Mouse (Mus musculus) heart, adult 2 months (tissue): ENCODE measurements around the gene Tbc1d10c. TPM values are rescaled to one million over a fixed set of nuclear protein-coding genes. Genes with fewer than 3 reads are reported as not detected.

Experiments used
- DNase-seq, 2 experiments: peaks; one replicate each; pipeline ENCODE4 v3.0.0; 2021
- H3K27ac ChIP-seq: fragments of 200-600 bp; 2 replicates; pipeline ENCODE4 v1.8.1; 2022
- H3K27me3 ChIP-seq: fragments of 200-500 bp; 2 replicates; pipeline ENCODE4 v1.6.1; 2012; ENCODE audit warnings: mild to moderate bottlenecking, low read length, inconsistent platforms, mixed read lengths; ENCODE audit not compliant: control insufficient read depth, insufficient read depth
- H3K36me3 ChIP-seq: fragments of 200-500 bp; 2 replicates; pipeline ENCODE4 v1.6.1; 2012; ENCODE audit warnings: low read length, inconsistent platforms; ENCODE audit not compliant: control insufficient read depth, insufficient read depth
- H3K4me1 ChIP-seq: fragments of 200-500 bp; 2 replicates; pipeline ENCODE4 v1.6.1; 2011; ENCODE audit warnings: low read length; ENCODE audit not compliant: control insufficient read depth, insufficient read depth
- H3K4me3 ChIP-seq: fragments of 200-600 bp; 2 replicates; pipeline ENCODE4 v1.8.1; 2022
- H3K79me2 ChIP-seq: fragments of 200-500 bp; replicated peaks from 2 replicates; pipeline ENCODE4 v1.6.1; 2012; ENCODE audit warnings: mild to moderate bottlenecking, inconsistent platforms, low read length, moderate library complexity, mixed read lengths; ENCODE audit not compliant: control insufficient read depth, insufficient read depth
- H3K9ac ChIP-seq: fragments of 200-500 bp; 2 replicates; pipeline ENCODE4 v1.6.1; 2012; ENCODE audit warnings: low read depth, mild to moderate bottlenecking, control low read depth, inconsistent platforms, low read length, mixed read lengths
- CTCF ChIP-seq: fragments of 200-600 bp; IDR thresholded peaks from 2 replicates; pipeline ENCODE4 v1.8.1; 2022; ENCODE audit warnings: antibody characterized with exemption, mild to moderate bottlenecking, moderate library complexity
- EP300 ChIP-seq: fragments of 200-500 bp; IDR thresholded peaks from 2 replicates; pipeline ENCODE4 v1.6.1; 2011; ENCODE audit warnings: low read depth, low read length, control low read depth; ENCODE audit not compliant: insufficient read depth
- POLR2A ChIP-seq: fragments of 200-500 bp; IDR thresholded peaks from 2 replicates; pipeline ENCODE4 v1.6.1; 2011; ENCODE audit warnings: mild to moderate bottlenecking, low read depth, low read length, control low read depth; ENCODE audit not compliant: insufficient read depth
- WGBS: fragments of 180-500 bp; shearing (Covaris S2); methylation state at CpG from one replicate; pipeline ENCODE4 v1.1.7; 2018; 5-methylcytosine and 5-hydroxymethylcytosine counted together
- intact Hi-C: fragments of 180-260 bp; cut with DNase I; formaldehyde crosslinking; loops from one replicate; pipeline ENCODE4 v1.15.1; 2025
- polyA plus RNA-seq: library from polyadenylated mRNA; depleted of rRNA; stranded (reverse); fragments of >200 nt; gene quantifications from 2 replicates; pipeline ENCODE4 v1.2.3, GENCODE M21; 2012
- total RNA-seq, 2 experiments: library from RNA; stranded (reverse); gene quantifications; 2 replicates each; pipeline ENCODE4 v1.2.3; 2021

Gene Tbc1d10c
- total and polyA plus RNA-seq, 3 experiments: 12.4 to 14.4 (median 13.7) TPM

DNA sequence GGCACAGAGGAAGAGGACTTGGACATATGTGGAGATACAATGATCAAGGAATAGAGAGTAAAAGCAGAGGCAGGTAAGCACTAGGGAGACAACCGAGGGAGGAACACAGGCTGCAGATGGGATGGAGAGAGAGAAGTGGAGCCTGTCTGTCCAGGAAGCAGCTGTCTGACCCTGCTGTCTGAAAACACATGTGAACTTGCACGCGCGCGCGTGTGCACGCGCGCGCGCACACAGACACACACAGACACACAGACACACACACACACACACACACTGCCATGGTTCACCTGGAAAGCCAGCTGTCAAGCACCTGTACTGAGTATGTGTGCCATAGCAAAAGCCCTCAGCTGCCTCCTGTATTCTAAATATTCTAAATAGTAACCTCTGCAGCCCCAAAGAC, 27.2 kb upstream of the Tbc1d10c start:
- no peak overlapping the region for H3K27ac ChIP-seq
- no peak for DNase-seq

DNA sequence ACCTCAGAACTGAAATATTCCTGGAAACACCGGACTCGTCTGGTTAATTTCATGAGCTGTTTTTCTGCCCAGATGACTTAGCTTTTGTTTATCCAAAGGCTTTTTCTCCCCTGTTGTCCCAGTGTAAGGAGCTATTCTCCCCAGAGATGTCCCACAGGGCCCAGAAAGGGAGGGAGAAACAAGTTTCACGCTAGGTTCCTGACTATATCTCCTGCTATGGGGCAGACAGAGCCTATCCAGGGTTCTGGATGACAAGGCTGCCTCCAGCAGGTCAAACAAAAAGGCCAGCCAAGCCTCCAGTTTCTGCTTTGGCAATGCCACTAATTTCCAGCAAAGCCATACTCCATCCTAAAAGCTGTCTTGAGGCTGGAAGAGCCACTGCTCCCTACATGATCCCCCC, 26.8 kb upstream of the Tbc1d10c start:
- Histone ChIP-seq H3K27me3 (no peaks in the 10 kb centered on the region), H3K4me3 (no peak overlapping the region), H3K36me3 (no peaks in the 10 kb centered on the region), H3K27ac (no peak overlapping the region), H3K9ac (no peak overlapping the region), H3K79me2 (no peaks in the 10 kb centered on the region), H3K4me1 (peaks cover 13% of the 10 kb centered on the region)
- no peak for DNase-seq
- intact Hi-C loops: no loop called here
- WGBS: 56% methylated on average over 3 of the region's 3 CpGs
- TF ChIP-seq EP300: no peak
- no peak for TF ChIP-seq CTCF
- no peak for TF ChIP-seq POLR2A

More for the DNA sequence above, 27.2 kb upstream of the Tbc1d10c start:
- no peaks in the 10 kb centered on the region for H3K36me3 ChIP-seq
- WGBS: 90% methylated on average over 11 of the region's 11 CpGs
- no peak overlapping the region for H3K4me3 ChIP-seq
- H3K9ac ChIP-seq: no peak overlapping the region
- intact Hi-C loops: no loop called here
- H3K4me1 ChIP-seq: peaks cover 13% of the 10 kb centered on the region
- no peaks in the 10 kb centered on the region for H3K79me2 ChIP-seq
- H3K27me3 ChIP-seq: no peaks in the 10 kb centered on the region
- TF ChIP-seq CTCF: no peak
- no peak for TF ChIP-seq EP300
- TF ChIP-seq POLR2A: no peak

DNA sequence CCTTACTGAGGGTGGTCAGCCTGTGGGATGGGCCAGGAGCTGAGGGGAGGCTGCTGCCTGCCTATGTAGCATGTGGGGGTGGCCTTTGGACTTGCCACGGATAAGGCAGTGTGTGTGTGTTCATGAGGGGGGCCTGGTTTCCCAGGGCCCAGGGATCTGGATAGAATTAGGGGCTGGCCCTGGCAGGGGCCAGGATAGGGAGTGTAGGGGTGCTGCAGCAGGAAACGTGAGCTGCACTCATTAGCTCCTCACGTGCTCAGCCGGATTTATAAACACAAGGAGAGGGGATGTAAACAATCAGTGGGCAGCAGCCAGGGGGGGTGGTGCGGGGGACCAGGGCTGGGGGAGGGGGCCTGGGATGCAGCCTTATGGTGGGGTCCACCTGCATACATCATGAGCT, 26.1 kb upstream of the Tbc1d10c start:
- no peaks in the 10 kb centered on the region for H3K36me3 ChIP-seq
- WGBS: 59% methylated on average over 5 of the region's 5 CpGs
- no peak overlapping the region for H3K4me3 ChIP-seq
- no peak for DNase-seq
- TF ChIP-seq EP300 (no peak), POLR2A (no peak), CTCF (no peak)
- H3K27me3 ChIP-seq: no peaks in the 10 kb centered on the region
- H3K27ac ChIP-seq: no peak overlapping the region
- peaks cover 13% of the 10 kb centered on the region for H3K4me1 ChIP-seq
- intact Hi-C loops: no loop called here
- no peaks in the 10 kb centered on the region for H3K79me2 ChIP-seq
- no peak overlapping the region for H3K9ac ChIP-seq

DNA sequence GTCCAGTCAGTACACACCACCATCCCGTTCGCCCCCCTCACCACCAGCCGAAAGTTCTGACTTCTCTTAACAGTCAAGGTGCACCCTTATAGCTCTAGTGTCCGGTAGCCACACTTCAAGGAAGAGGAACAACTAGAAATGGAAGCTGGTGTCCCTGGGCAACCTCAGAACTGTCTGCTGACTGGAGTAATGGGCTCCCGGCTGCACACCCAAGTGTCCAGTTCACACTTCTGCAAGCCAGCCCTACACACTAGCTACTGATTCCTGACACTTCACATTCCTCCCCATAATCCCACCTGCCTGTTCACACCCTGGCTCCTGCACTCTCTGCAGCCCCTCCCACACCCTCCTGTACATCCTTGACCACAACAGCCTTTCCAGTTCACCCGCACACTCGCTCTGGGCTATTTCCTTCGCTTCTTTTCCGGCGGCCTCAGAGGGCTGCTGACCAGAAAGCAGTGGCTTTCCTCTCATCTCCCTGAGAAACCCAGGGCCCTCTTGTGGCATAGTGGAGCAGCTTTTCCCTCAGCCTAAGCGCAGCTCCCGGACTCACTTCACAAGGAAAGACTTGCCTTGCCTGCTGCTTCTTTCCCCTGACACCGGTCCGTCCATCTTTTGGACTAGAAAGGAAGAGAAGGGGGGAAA, 25.1 kb upstream of the Tbc1d10c start:
- H3K27me3 ChIP-seq: no peaks in the 10 kb centered on the region
- H3K79me2 ChIP-seq: no peaks in the 10 kb centered on the region

DNA sequence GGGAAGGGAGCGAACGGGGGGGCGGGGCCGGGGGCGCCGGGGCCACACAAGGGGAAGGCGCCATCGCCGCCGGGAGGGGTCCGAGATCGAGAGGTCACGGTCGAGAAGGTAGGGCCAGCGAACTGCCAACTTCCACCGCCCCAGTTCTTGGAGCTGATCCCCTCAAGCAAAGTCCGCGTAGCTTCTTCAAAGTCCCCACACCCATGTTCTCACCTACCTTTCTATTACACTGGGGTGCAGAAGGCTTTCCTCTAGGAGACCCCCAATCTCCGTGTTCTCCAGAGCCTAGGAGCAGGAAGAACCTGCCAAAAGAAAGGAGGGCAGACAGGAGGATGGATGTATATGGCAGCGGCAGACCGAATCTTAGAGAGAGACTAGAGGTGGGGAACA, 24.4 kb upstream of the Tbc1d10c start:
- 4% methylated on average over 20 of the region's 21 CpGs for WGBS
- Histone ChIP-seq H3K4me3 (peak overlapping the region; percentile 72), H3K27ac (no peak overlapping the region; the same call in 1 of the 2 replicates), H3K9ac (peak overlapping the region; percentile 97), H3K4me1 (peaks cover 8% of the 10 kb centered on the region), H3K27me3 (no peaks in the 10 kb centered on the region), H3K79me2 (no peaks in the 10 kb centered on the region), H3K36me3 (no peaks in the 10 kb centered on the region)
- no peak for TF ChIP-seq CTCF
- TF ChIP-seq POLR2A: no peak
- TF ChIP-seq EP300: no peak
- no peak for DNase-seq
- intact Hi-C loops: no loop called here

More for the DNA sequence above, 25.1 kb upstream of the Tbc1d10c start:
- H3K36me3 ChIP-seq: no peaks in the 10 kb centered on the region
- no peak overlapping the region for H3K4me3 ChIP-seq
- H3K4me1 ChIP-seq: peaks cover 12% of the 10 kb centered on the region
- 21% methylated on average over 14 of the region's 14 CpGs for WGBS
- TF ChIP-seq CTCF (peak; percentile 69), EP300 (no peak)
- intact Hi-C loops: no loop called here
- H3K9ac ChIP-seq: no peak overlapping the region
- H3K27ac ChIP-seq: no peak overlapping the region
- no peak for DNase-seq

GRCm38 (mm10) chr19:4214771-4215450, 23.8 kb upstream of the Tbc1d10c start:
- intact Hi-C loops: no loop called here
- under 1% methylated on average over 71 of the region's 81 CpGs for WGBS
- H3K27ac ChIP-seq: peak overlapping the region; percentile 71
- peaks cover 8% of the 10 kb centered on the region for H3K4me1 ChIP-seq
- DNase-seq: no peak
- no peaks in the 10 kb centered on the region for H3K36me3 ChIP-seq
- H3K27me3 ChIP-seq: no peaks in the 10 kb centered on the region
- no peaks in the 10 kb centered on the region for H3K79me2 ChIP-seq
- no peak for TF ChIP-seq POLR2A
- TF ChIP-seq EP300: no peak
- no peak for TF ChIP-seq CTCF
- peak overlapping the region; percentile 72 for H3K4me3 ChIP-seq
- peak overlapping the region; percentile 97 for H3K9ac ChIP-seq
